Mouse (Mus musculus) hindbrain, postnatal 0 days (tissue): ENCODE data around the gene Rps27. TPM values are rescaled to one million over a fixed set of nuclear protein-coding genes. Genes with fewer than 3 reads are reported as not detected.

Source experiments
- ATAC-seq: fragments of 200-750 bp; cut with Nextera tagmentation; 2 replicates; pipeline ENCODE4 v1.8.0; 2017; ENCODE audit warnings: mild to moderate bottlenecking, moderate TSS enrichment, moderate library complexity
- DNase-seq: peaks from one replicate; pipeline ENCODE4 v3.0.0-alpha.2; 2015; ENCODE audit warnings: low spot score
- H3K27ac ChIP-seq: fragments of 300-500 bp; sonication (generic); 2 replicates; pipeline ENCODE4 v1.5.1; 2014; ENCODE audit warnings: mild to moderate bottlenecking
- H3K27me3 ChIP-seq: fragments of 300-500 bp; sonication (generic); 2 replicates; pipeline ENCODE4 v1.6.1; 2014; ENCODE audit warnings: low read length, mixed read lengths; ENCODE audit not compliant: insufficient read depth
- H3K36me3 ChIP-seq: fragments of 300-500 bp; sonication (generic); 2 replicates; pipeline ENCODE4 v1.6.1; 2014; ENCODE audit warnings: low read length, mixed read lengths; ENCODE audit not compliant: insufficient read depth
- H3K4me1 ChIP-seq: fragments of 300-500 bp; sonication (generic); 2 replicates; pipeline ENCODE4 v1.6.1; 2014; ENCODE audit warnings: antibody characterized with exemption, low read length, mixed read lengths; ENCODE audit not compliant: insufficient read depth
- H3K4me2 ChIP-seq: fragments of 300-500 bp; sonication (generic); 2 replicates; pipeline ENCODE4 v1.6.1; 2014; ENCODE audit warnings: low read depth, mild to moderate bottlenecking, low read length, moderate library complexity, mixed read lengths
- H3K4me3 ChIP-seq: fragments of 300-500 bp; sonication (generic); 2 replicates; pipeline ENCODE4 v1.5.1; 2014; ENCODE audit warnings: low read length
- H3K9ac ChIP-seq: fragments of 300-500 bp; sonication (generic); replicated peaks from 2 replicates; pipeline ENCODE4 v1.6.1; 2014; ENCODE audit warnings: mild to moderate bottlenecking, low read length, moderate library complexity, mixed read lengths
- H3K9me3 ChIP-seq: fragments of 300-500 bp; sonication (generic); 2 replicates; pipeline ENCODE4 v1.6.1; 2016; ENCODE audit warnings: low read length, mixed read lengths
- CTCF ChIP-seq: IDR thresholded peaks from 2 replicates; pipeline ENCODE4 v1.5.1; 2016; ENCODE audit warnings: antibody characterized with exemption, control low read depth, low read depth
- WGBS: fragments of 180-500 bp; shearing (Covaris S2); extraction: QIAGEN DNeasy Blood & Tissue Kit; methylation state at CpG from one replicate; pipeline ENCODE4 v1.1.7; 2014; 5-methylcytosine and 5-hydroxymethylcytosine counted together
- polyA plus RNA-seq: library from polyadenylated mRNA; unstranded; fragments of >200 nt; fragmentation: Nextera tagmentation; extraction: Ambion mirVana; gene quantifications from 2 replicates; pipeline ENCODE4 v1.2.1, GENCODE M21; 2015
- total RNA-seq: library from RNA; depleted of rRNA; stranded (reverse); fragments of >200 nt; gene quantifications from 2 replicates; pipeline ENCODE4 v1.2.3, GENCODE M21; 2014; rRNA removed

The Rps27 gene
- total and polyA plus RNA-seq, 2 experiments from 2014 or later, result 901 to 2,808 TPM

DNA sequence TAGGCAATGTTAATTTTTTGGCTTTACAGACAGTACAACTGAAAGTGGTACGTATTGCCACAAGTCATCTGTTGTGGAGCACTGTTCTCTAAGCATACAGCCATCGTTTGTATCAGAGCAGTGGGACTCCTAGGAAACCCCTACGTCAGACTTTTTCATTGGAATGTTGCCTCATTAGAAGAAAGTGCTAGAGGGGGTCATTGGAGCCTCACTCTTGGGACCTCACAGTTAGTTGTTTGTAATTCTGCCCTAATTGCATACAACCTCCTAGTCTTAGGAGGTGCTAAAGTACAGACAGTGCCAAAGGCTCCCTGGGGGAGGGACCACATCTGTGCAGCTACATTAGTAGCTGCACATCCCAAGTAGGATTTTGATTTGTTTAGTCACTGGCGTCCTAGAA, 18.7 kb downstream of the Rps27 start:
- Histone ChIP-seq H3K4me2 (no peak overlapping the region), H3K36me3 (no peaks in the 10 kb centered on the region), H3K9ac (no peak overlapping the region), H3K27ac (no peak overlapping the region), H3K4me1 (no peaks in the 10 kb centered on the region), H3K27me3 (no peaks in the 10 kb centered on the region), H3K4me3 (no peak overlapping the region), H3K9me3 (no peaks in the 10 kb centered on the region)
- no peak for TF ChIP-seq CTCF
- 57% methylated on average over 4 of the region's 4 CpGs for WGBS
- ATAC-seq (no peak), DNase-seq (no peak)

DNA sequence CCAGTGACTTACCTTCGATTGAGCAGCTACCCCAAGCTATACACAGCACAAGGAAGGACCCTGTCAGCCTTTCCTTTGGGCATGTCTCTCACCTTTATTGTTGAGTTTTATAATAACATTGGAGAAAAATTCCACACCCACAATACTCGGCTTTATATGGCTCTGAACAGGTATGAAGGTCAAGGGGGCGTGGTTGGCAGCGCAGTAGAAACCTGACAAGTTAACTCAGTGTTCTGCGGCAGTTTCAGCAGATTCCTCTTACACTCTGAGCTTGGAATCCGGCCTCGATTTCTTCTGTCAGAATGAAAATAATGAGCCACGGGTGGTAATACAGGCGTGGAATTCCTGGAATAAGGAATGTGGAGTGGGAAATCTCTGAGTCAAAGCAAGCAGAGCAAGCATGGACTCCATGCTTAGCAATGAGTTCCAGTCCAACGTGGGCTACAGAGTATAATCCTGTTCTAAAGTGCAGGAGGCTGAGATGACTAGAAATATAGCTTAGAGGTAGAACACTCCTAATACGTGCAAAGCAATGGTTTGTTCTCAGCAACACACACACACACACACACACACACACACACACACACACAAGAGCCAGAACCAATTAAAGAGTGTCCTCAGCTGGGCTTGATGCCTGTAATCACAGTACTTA, 22.5 kb downstream of the Rps27 start:
- TF ChIP-seq CTCF, result no peak
- Histone ChIP-seq H3K4me3 (no peak overlapping the region), H3K4me1 (no peaks in the 10 kb centered on the region), H3K9me3 (no peaks in the 10 kb centered on the region), H3K27me3 (no peaks in the 10 kb centered on the region), H3K9ac (no peak overlapping the region), H3K4me2 (no peak overlapping the region), H3K27ac (no peak overlapping the region), H3K36me3 (no peaks in the 10 kb centered on the region)
- 72% methylated on average over 11 of the region's 11 CpGs for WGBS
- ATAC-seq (no peak), DNase-seq (no peak)

DNA sequence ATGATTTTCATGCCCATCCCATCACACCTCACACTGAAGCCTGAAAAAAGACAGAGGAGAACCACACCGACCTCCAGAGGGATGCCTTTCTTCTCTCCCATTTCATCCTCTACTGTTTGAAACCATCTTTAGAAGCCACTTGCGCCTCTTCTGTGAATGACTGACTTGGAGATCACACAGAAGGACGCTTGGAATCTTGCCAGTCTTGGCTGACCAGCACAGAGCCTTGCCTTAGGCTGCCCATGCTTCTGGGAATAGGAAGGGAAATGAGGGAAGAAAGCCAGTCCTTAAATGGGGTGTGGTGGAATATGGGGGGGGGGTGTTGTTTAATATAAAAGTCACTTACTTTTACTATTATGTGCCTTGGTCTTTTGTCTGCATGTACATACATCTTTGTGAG, 29.9 kb downstream of the Rps27 start:
- Histone ChIP-seq H3K4me2 (no peak overlapping the region), H3K27ac (no peak overlapping the region), H3K36me3 (no peaks in the 10 kb centered on the region), H3K9ac (no peak overlapping the region), H3K27me3 (no peaks in the 10 kb centered on the region), H3K9me3 (no peaks in the 10 kb centered on the region), H3K4me3 (no peak overlapping the region), H3K4me1 (no peaks in the 10 kb centered on the region)
- TF ChIP-seq CTCF, result no peak
- WGBS, result 72% methylated on average over 3 of the region's 3 CpGs
- DNase-seq (peak; percentile 15), ATAC-seq (no peak)

DNA sequence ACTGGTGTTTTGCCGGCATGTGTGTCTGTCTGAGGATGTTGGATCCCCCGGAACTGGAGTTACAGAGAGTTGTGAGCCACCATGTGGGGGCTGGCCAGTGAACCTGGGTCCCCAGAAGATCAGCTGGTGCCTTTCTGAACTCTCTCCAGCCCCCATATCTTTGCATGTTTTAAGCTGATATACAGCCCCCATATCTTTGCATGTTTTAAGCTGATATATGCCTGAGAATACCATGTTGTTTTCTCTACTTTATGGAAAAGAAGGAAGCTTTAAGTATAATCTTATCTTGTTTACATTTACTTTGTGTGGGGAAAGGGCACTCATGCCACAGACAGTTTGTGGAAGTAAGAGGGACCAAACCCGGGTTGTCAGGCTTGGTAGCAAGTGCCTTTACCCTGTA, 33.9 kb downstream of the Rps27 start:
- H3K9ac ChIP-seq, result no peak overlapping the region
- no peak for ATAC-seq
- H3K27me3 ChIP-seq, result no peaks in the 10 kb centered on the region
- no peak for DNase-seq
- 84% methylated on average over 3 of the region's 3 CpGs for WGBS
- no peak overlapping the region for H3K4me3 ChIP-seq
- no peaks in the 10 kb centered on the region for H3K4me1 ChIP-seq
- no peaks in the 10 kb centered on the region for H3K36me3 ChIP-seq
- H3K27ac ChIP-seq, result no peak overlapping the region
- no peaks in the 10 kb centered on the region for H3K9me3 ChIP-seq
- no peak overlapping the region for H3K4me2 ChIP-seq
- TF ChIP-seq CTCF, result no peak

Other genes with a start within 250 kb of the Rps27 start
- 41.6 and 43.7 TPM in 2 replicates for gene Hax1, start 214.9 kb downstream of the Rps27 start, total RNA-seq
- gene Hax1, start 214.9 kb downstream of the Rps27 start, polyA plus RNA-seq, result 74.1 and 81.6 TPM in 2 replicates
- gene 4933434E20Rik, start 162.0 kb downstream of the Rps27 start, total RNA-seq, result 95.6 and 110 TPM in 2 replicates
- 228 and 254 TPM in 2 replicates for gene 4933434E20Rik, start 162.0 kb downstream of the Rps27 start, polyA plus RNA-seq
- gene Ubap2l, start 161.0 kb downstream of the Rps27 start, total RNA-seq, result 83.1 and 102 TPM in 2 replicates
- 109 and 113 TPM in 2 replicates for gene Ubap2l, start 161.0 kb downstream of the Rps27 start, polyA plus RNA-seq
- gene Tpm3, start 141.0 kb downstream of the Rps27 start, total RNA-seq, result 136 and 142 TPM in 2 replicates
- gene Tpm3, start 141.0 kb downstream of the Rps27 start, polyA plus RNA-seq, result 300 and 302 TPM in 2 replicates
- gene Nup210l, start 109.5 kb downstream of the Rps27 start, total RNA-seq, result 0.52 and 0.65 TPM in 2 replicates
- gene Nup210l, start 109.5 kb downstream of the Rps27 start, polyA plus RNA-seq, result 0.11 TPM in 2 replicates
- 5.9 and 14.8 TPM in 2 replicates for gene Rab13, start within 50 bp of the Rps27 start, total RNA-seq
- 20.6 and 23.5 TPM in 2 replicates for gene Rab13, start within 50 bp of the Rps27 start, polyA plus RNA-seq
- gene Jtb, start 17.9 kb upstream of the Rps27 start, total RNA-seq, result 52.5 and 75.6 TPM in 2 replicates
- gene Jtb, start 17.9 kb upstream of the Rps27 start, polyA plus RNA-seq, result 115 and 124 TPM in 2 replicates
- 0.21 and 0.83 TPM in 2 replicates for gene Creb3l4, start 29.9 kb upstream of the Rps27 start, total RNA-seq
- gene Creb3l4, start 29.9 kb upstream of the Rps27 start, polyA plus RNA-seq, result 1.2 and 1.4 TPM in 2 replicates
- 97.8 and 105 TPM in 2 replicates for gene Slc39a1, start 34.5 kb upstream of the Rps27 start, total RNA-seq
- 70.1 and 72.0 TPM in 2 replicates for gene Slc39a1, start 34.5 kb upstream of the Rps27 start, polyA plus RNA-seq
- gene Crtc2, start 40.5 kb upstream of the Rps27 start, total RNA-seq, result 12.7 and 27.0 TPM in 2 replicates
- 15.4 and 17.0 TPM in 2 replicates for gene Crtc2, start 40.5 kb upstream of the Rps27 start, polyA plus RNA-seq
- 38.8 and 48.4 TPM in 2 replicates for gene Dennd4b, start 51.5 kb upstream of the Rps27 start, total RNA-seq
- 5.4 and 5.9 TPM in 2 replicates for gene Dennd4b, start 51.5 kb upstream of the Rps27 start, polyA plus RNA-seq
- 31.5 and 32.1 TPM in 2 replicates for gene Gatad2b, start 79.5 kb upstream of the Rps27 start, total RNA-seq
- gene Gatad2b, start 79.5 kb upstream of the Rps27 start, polyA plus RNA-seq, result 13.7 and 14.2 TPM in 2 replicates
- gene Slc27a3, start 176.3 kb upstream of the Rps27 start, total RNA-seq, result 85.1 and 87.2 TPM in 2 replicates
- 28.3 and 30.3 TPM in 2 replicates for gene Slc27a3, start 176.3 kb upstream of the Rps27 start, polyA plus RNA-seq
- gene Ints3, start 220.0 kb upstream of the Rps27 start, total RNA-seq, result 58.1 and 71.7 TPM in 2 replicates
- gene Ints3, start 220.0 kb upstream of the Rps27 start, polyA plus RNA-seq, result 19.9 and 20.4 TPM in 2 replicates